Mouse (Mus musculus): ENCODE data around the gene Dhdds.

DNA sequence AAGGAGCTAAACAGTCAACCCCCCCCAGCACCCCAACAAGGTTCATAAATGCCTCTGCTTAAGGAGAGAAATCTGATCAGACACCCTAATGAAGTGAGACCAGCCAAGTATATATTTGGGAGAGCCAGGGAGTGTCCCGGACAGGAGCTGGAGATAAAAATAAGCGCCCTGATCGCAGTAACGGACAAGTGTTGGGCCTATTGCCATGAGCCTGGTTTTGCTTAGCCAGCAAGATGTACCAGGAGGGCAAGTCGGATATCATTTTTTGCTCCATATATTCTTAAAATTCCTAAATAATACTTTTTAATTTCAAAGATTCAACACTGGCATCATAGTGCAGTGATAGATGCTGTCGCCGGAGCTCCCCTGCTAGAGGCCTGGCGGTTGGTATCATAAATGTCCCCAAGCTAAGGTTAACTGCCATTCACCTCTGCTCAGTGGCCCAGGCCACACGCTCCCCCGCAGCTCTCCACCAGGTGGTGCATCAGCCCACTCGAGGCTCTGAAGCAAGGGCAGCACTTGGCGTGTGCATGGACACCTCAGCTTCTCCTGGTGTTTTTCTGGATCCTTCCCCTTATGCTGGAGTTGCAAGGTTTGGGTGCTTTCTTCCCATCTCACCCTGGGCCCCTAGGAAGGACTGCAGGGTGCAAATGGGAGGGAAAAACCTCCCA is 12.3 kb upstream of the Dhdds start:
- TF ChIP-seq CTCF (conservative IDR thresholded peaks at IDR 0.05; ENCODE audit: low read length) (peak; percentile 36), NANOG (IDR thresholded peaks at IDR 0.05; ENCODE audit: borderline replicate concordance, low read length) (no peak), POU5F1 (IDR thresholded peaks at IDR 0.05; ENCODE audit: borderline replicate concordance, low read length) (no peak)

Data from E14TG2a.4 (cell line).